Mouse (Mus musculus) liver, adult 2 months (tissue): ENCODE results near the gene Spg7.

Source experiments
- CTCF ChIP-seq: fragments of 200-500 bp; IDR thresholded peaks from 2 replicates; pipeline ENCODE4 v1.5.1; 2011; ENCODE audit warnings: low read depth, low read length, control low read depth
- POLR2A ChIP-seq: fragments of 200-500 bp; IDR thresholded peaks from 2 replicates; pipeline ENCODE4 v1.6.1; 2011; ENCODE audit warnings: low read length, control low read depth; ENCODE audit not compliant: insufficient read depth; ENCODE audit errors: extremely low read depth

GRCm38 (mm10) chr8:123131041-123131440 is 68.3 kb downstream of the Spg7 start:
- no peak for TF ChIP-seq CTCF
- TF ChIP-seq POLR2A = no peak
